Mouse (Mus musculus) colon, adult 2 months (tissue): ENCODE data around the gene Olfr1280. TPM values are rescaled to one million over a fixed set of nuclear protein-coding genes. Genes with fewer than 3 reads are reported as not detected.

Source experiments
- polyA plus RNA-seq: library from polyadenylated mRNA; depleted of rRNA; stranded (reverse); fragments of >200 nt; gene quantifications from 2 replicates; pipeline ENCODE4 v1.2.3, GENCODE M21; 2012; rRNA removed

The Olfr1280 gene
- polyA plus RNA-seq, result not detected in 2 replicates

GRCm38 (mm10) chr2:111313717-111314116 lies at the start of gene Olfr1280:
Gene Olfr1280, plus strand, starts transcription at chr2:111314017.

GRCm38 (mm10) chr2:111274006-111274405 lies 39.8 kb upstream of the Olfr1280 start, which contains the start of gene Olfr1277:
Gene Olfr1277, minus strand, starts transcription at chr2:111274106.

GRCm38 (mm10) chr2:111289836-111290235 lies 24.0 kb upstream of the Olfr1280 start, which contains the start of gene Olfr1278:
Gene Olfr1278, plus strand, starts transcription at chr2:111290136.

GRCm38 (mm10) chr2:111300374-111300773 lies 13.4 kb upstream of the Olfr1280 start, which contains the start of gene Olfr1279:
Gene Olfr1279, plus strand, starts transcription at chr2:111300635.

GRCm38 (mm10) chr2:111326220-111326619 lies 12.4 kb downstream of the Olfr1280 start, which contains the start of gene Olfr1281:
Gene Olfr1281, plus strand, starts transcription at chr2:111326520.

GRCm38 (mm10) chr2:111335976-111336375 lies 22.2 kb downstream of the Olfr1280 start, which contains the start of gene Olfr1282:
Gene Olfr1282, minus strand, starts transcription at chr2:111336076.

GRCm38 (mm10) chr2:111366490-111366889 lies 52.7 kb downstream of the Olfr1280 start, which contains the start of gene Olfr1283:
Gene Olfr1283, plus strand, starts transcription at chr2:111366790.

GRCm38 (mm10) chr2:111375222-111375621 lies 61.4 kb downstream of the Olfr1280 start, which contains the start of gene Olfr1284:
Gene Olfr1284, plus strand, starts transcription at chr2:111375522.

Other genes starting within 250 kb of the Olfr1280 start
- gene Gm13941, start 208.0 kb upstream of the Olfr1280 start, polyA plus RNA-seq, result not detected in 2 replicates
- not detected in 2 replicates for gene Gm15130, start 161.1 kb upstream of the Olfr1280 start, polyA plus RNA-seq
- not detected in 2 replicates for gene 4930430A15Rik, start 84.4 kb upstream of the Olfr1280 start, polyA plus RNA-seq
- gene Olfr1275, start 78.7 kb upstream of the Olfr1280 start, polyA plus RNA-seq, result not detected in 2 replicates
- not detected in 2 replicates for gene Olfr1276, start 59.5 kb upstream of the Olfr1280 start, polyA plus RNA-seq
- gene Olfr1277, start 39.9 kb upstream of the Olfr1280 start, polyA plus RNA-seq, result not detected in 2 replicates
- gene Olfr1278, start 23.9 kb upstream of the Olfr1280 start, polyA plus RNA-seq, result not detected in 2 replicates
- gene Olfr1279, start 13.4 kb upstream of the Olfr1280 start, polyA plus RNA-seq, result not detected in 2 replicates
- not detected in 2 replicates for gene Olfr1281, start 12.5 kb downstream of the Olfr1280 start, polyA plus RNA-seq
- gene Olfr1282, start 22.1 kb downstream of the Olfr1280 start, polyA plus RNA-seq, result not detected in 2 replicates
- gene Olfr1283, start 52.8 kb downstream of the Olfr1280 start, polyA plus RNA-seq, result not detected in 2 replicates
- gene Olfr1284, start 61.5 kb downstream of the Olfr1280 start, polyA plus RNA-seq, result not detected in 2 replicates
- not detected in 2 replicates for gene Olfr1286, start 109.1 kb downstream of the Olfr1280 start, polyA plus RNA-seq
- not detected in 2 replicates for gene Olfr1287, start 135.1 kb downstream of the Olfr1280 start, polyA plus RNA-seq
- gene Olfr1288, start 160.1 kb downstream of the Olfr1280 start, polyA plus RNA-seq, result not detected in 2 replicates
- not detected in 2 replicates for gene Olfr1289, start 166.8 kb downstream of the Olfr1280 start, polyA plus RNA-seq
- gene Olfr1290, start 179.8 kb downstream of the Olfr1280 start, polyA plus RNA-seq, result not detected in 2 replicates
- gene Olfr1291-ps1, start 183.2 kb downstream of the Olfr1280 start, polyA plus RNA-seq, result not detected in 2 replicates
- gene Olfr1293-ps, start 211.2 kb downstream of the Olfr1280 start, polyA plus RNA-seq, result not detected in 2 replicates
- not detected in 2 replicates for gene Olfr1294, start 226.3 kb downstream of the Olfr1280 start, polyA plus RNA-seq